Mouse (Mus musculus): ENCODE data around the gene Nphp4. TPM values are rescaled to one million over a fixed set of nuclear protein-coding genes. Genes with fewer than 3 reads are reported as not detected.

Nphp4 gene
- polyA plus RNA-seq, 1 experiment = not detected

- peaks cover 3% of the 10 kb centered on the region for H3K4me1 ChIP-seq (ENCODE audit: control insufficient read depth, insufficient read depth, low read length)
These were observed 132.7 kb downstream of the Nphp4 start for GRCm38 (mm10) chr4:152609196-152609595.

GRCm38 (mm10) chr4:152610026-152610425, 133.5 kb downstream of the Nphp4 start:
- H3K4me1 ChIP-seq (ENCODE audit: control insufficient read depth, insufficient read depth, low read length) = peaks cover 9% of the 10 kb centered on the region
- no peak for TF ChIP-seq POLR2A (IDR thresholded peaks at IDR 0.05; ENCODE audit: insufficient read depth, low read depth, low read length)
- no peak for TF ChIP-seq CTCF (IDR thresholded peaks at IDR 0.05; ENCODE audit: insufficient read depth, low read depth, low read length)
- no peak overlapping the region for H3K27ac ChIP-seq (ENCODE audit: insufficient read depth, low read depth, low read length)
- WGBS = 76% methylated on average over 9 of the region's 9 CpGs
- H3K4me3 ChIP-seq (ENCODE audit: insufficient read depth, low read depth, low read length) = no peak overlapping the region

More at GRCm38 (mm10) chr4:152609196-152609595, 132.7 kb downstream of the Nphp4 start:
- TF ChIP-seq CTCF (IDR thresholded peaks at IDR 0.05; ENCODE audit: insufficient read depth, low read depth, low read length) = no peak
- H3K27ac ChIP-seq (ENCODE audit: insufficient read depth, low read depth, low read length) = no peak overlapping the region
- WGBS = 90% methylated on average over 2 of the region's 2 CpGs
- H3K4me3 ChIP-seq (ENCODE audit: insufficient read depth, low read depth, low read length) = no peak overlapping the region

Other genes starting within 250 kb of the Nphp4 start
- not detected in 2 replicates for gene Gpr153, start 202.5 kb upstream of the Nphp4 start, polyA plus RNA-seq (2012; ENCODE audit: insufficient read depth, insufficient read length, low replicate concordance, missing spikeins)
- gene Hes3, start 185.0 kb upstream of the Nphp4 start, polyA plus RNA-seq (2012; ENCODE audit: insufficient read depth, insufficient read length, low replicate concordance, missing spikeins) = not detected in 2 replicates
- not detected in 2 replicates for gene Icmt, start 179.5 kb upstream of the Nphp4 start, polyA plus RNA-seq (2012; ENCODE audit: insufficient read depth, insufficient read length, low replicate concordance, missing spikeins)
- gene Rnf207, start 157.7 kb upstream of the Nphp4 start, polyA plus RNA-seq (2012; ENCODE audit: insufficient read depth, insufficient read length, low replicate concordance, missing spikeins) = not detected in 2 replicates
- gene Rpl22, start 151.0 kb upstream of the Nphp4 start, polyA plus RNA-seq (2012; ENCODE audit: insufficient read depth, insufficient read length, low replicate concordance, missing spikeins) = not detected in 2 replicates
- gene Chd5, start 138.1 kb upstream of the Nphp4 start, polyA plus RNA-seq (2012; ENCODE audit: insufficient read depth, insufficient read length, low replicate concordance, missing spikeins) = 36.3 TPM in 1 of 2 replicates, not detected in the other
- not detected in 2 replicates for gene Kcnab2, start 1.2 kb downstream of the Nphp4 start, polyA plus RNA-seq (2012; ENCODE audit: insufficient read depth, insufficient read length, low replicate concordance, missing spikeins)